Mouse (Mus musculus) liver, adult 2 months (tissue): ENCODE results near the gene Vmn2r56. TPM values are rescaled to one million over a fixed set of nuclear protein-coding genes. Genes with fewer than 3 reads are reported as not detected.

ENCODE experiments used
- DNase-seq: peaks from one replicate; pipeline ENCODE4 v3.0.0-alpha.2; 2011; ENCODE audit warnings: low read depth, low spot score; ENCODE audit errors: extremely low read depth
- H3K27ac ChIP-seq: fragments of 200-500 bp; replicated peaks from 2 replicates; pipeline ENCODE4 v1.5.1; 2012; ENCODE audit warnings: low read depth, mild to moderate bottlenecking, control low read depth, inconsistent platforms, low read length; ENCODE audit not compliant: insufficient read depth
- H3K27me3 ChIP-seq: fragments of 200-500 bp; 2 replicates; pipeline ENCODE4 v1.6.1; 2012; ENCODE audit warnings: mild to moderate bottlenecking, moderate library complexity, low read length, inconsistent platforms; ENCODE audit not compliant: control insufficient read depth, insufficient read depth
- H3K36me3 ChIP-seq: fragments of 200-500 bp; 2 replicates; pipeline ENCODE4 v1.6.1; 2012; ENCODE audit warnings: low read length, inconsistent platforms; ENCODE audit not compliant: control insufficient read depth, insufficient read depth
- H3K4me1 ChIP-seq: fragments of 200-500 bp; 2 replicates; pipeline ENCODE4 v1.6.1; 2011; ENCODE audit warnings: low read length; ENCODE audit not compliant: control insufficient read depth, insufficient read depth
- H3K4me3 ChIP-seq: fragments of 200-500 bp; 2 replicates; pipeline ENCODE4 v1.5.1; 2011; ENCODE audit warnings: low read depth, mild to moderate bottlenecking, control low read depth, low read length, moderate library complexity; ENCODE audit not compliant: insufficient read depth
- H3K79me2 ChIP-seq: fragments of 200-500 bp; 2 replicates; pipeline ENCODE4 v1.6.1; 2012; ENCODE audit warnings: inconsistent platforms, mild to moderate bottlenecking, low read length, moderate library complexity; ENCODE audit not compliant: control insufficient read depth, insufficient read depth
- H3K9ac ChIP-seq: fragments of 200-500 bp; 2 replicates; pipeline ENCODE4 v1.6.1; 2012; ENCODE audit warnings: low read depth, mild to moderate bottlenecking, control low read depth, inconsistent platforms, low read length
- CTCF ChIP-seq: fragments of 200-500 bp; IDR thresholded peaks from 2 replicates; pipeline ENCODE4 v1.5.1; 2011; ENCODE audit warnings: low read depth, low read length, control low read depth
- POLR2A ChIP-seq: fragments of 200-500 bp; IDR thresholded peaks from 2 replicates; pipeline ENCODE4 v1.6.1; 2011; ENCODE audit warnings: low read length, control low read depth; ENCODE audit not compliant: insufficient read depth; ENCODE audit errors: extremely low read depth
- WGBS: fragments of 180-500 bp; shearing (Covaris S2); methylation state at CpG from one replicate; pipeline ENCODE4 v1.1.7; 2018; 5-methylcytosine and 5-hydroxymethylcytosine counted together
- polyA plus RNA-seq: library from polyadenylated mRNA; depleted of rRNA; stranded (reverse); fragments of >200 nt; gene quantifications from 2 replicates; pipeline ENCODE4 v1.2.3, GENCODE M21; 2012; rRNA removed
- total RNA-seq: library from RNA; depleted of rRNA; stranded (reverse); fragments of >200 nt; gene quantifications from 2 replicates; pipeline ENCODE4 v1.2.3, GENCODE M21; 2014; rRNA removed

Vmn2r56 gene
- total RNA-seq = not detected in 2 replicates
- not detected in 2 replicates for polyA plus RNA-seq

GRCm38 (mm10) chr7:12734904-12735303 lies at the start of gene Vmn2r56:
TSS of gene Vmn2r56 (minus strand) at chr7:12735004.
- Histone ChIP-seq H3K4me1 (no peaks in the 10 kb centered on the region), H3K36me3 (no peaks in the 10 kb centered on the region), H3K79me2 (no peaks in the 10 kb centered on the region), H3K27me3 (no peaks in the 10 kb centered on the region), H3K4me3 (no peak within 1 kb of the TSS), H3K9ac (no peak within 1 kb of the TSS), H3K27ac (no peak within 1 kb of the TSS)
- no peak for DNase-seq
- no peak for TF ChIP-seq CTCF
- no peak for TF ChIP-seq POLR2A
- 54% methylated on average over 1 of the region's 1 CpGs for WGBS

- Histone ChIP-seq H3K27me3 (no peaks in the 10 kb centered on the region), H3K27ac (no peak overlapping the region), H3K9ac (peak overlapping the region; percentile 64), H3K79me2 (no peaks in the 10 kb centered on the region), H3K4me1 (peaks cover 3% of the 10 kb centered on the region; the same call in 1 of the 2 replicates), H3K36me3 (no peaks in the 10 kb centered on the region), H3K4me3 (peak overlapping the region; percentile 76)
- peak; percentile 1 for DNase-seq
- 2% methylated on average over 57 of the region's 57 CpGs for WGBS
- TF ChIP-seq POLR2A (no peak), CTCF (no peak)
Observed at GRCm38 (mm10) chr7:12780151-12780830, 45.5 kb upstream of the Vmn2r56 start.

- H3K79me2 ChIP-seq = no peaks in the 10 kb centered on the region
- H3K4me3 ChIP-seq = peak overlapping the region; percentile 76; the same call in 1 of the 2 replicates
- 38% methylated on average over 10 of the region's 10 CpGs for WGBS
- no peak for TF ChIP-seq CTCF
- TF ChIP-seq POLR2A = no peak
- DNase-seq = no peak
- no peaks in the 10 kb centered on the region for H3K36me3 ChIP-seq
- no peaks in the 10 kb centered on the region for H3K27me3 ChIP-seq
- peaks cover 3% of the 10 kb centered on the region; the same call in 1 of the 2 replicates for H3K4me1 ChIP-seq
- no peak overlapping the region for H3K27ac ChIP-seq
- 0 out of 2 replicates have a peak overlapping the region, but pooled peaks have one; percentile 64 for H3K9ac ChIP-seq
Observed at GRCm38 (mm10) chr7:12779782-12780150, 45.0 kb upstream of the Vmn2r56 start.

DNA sequence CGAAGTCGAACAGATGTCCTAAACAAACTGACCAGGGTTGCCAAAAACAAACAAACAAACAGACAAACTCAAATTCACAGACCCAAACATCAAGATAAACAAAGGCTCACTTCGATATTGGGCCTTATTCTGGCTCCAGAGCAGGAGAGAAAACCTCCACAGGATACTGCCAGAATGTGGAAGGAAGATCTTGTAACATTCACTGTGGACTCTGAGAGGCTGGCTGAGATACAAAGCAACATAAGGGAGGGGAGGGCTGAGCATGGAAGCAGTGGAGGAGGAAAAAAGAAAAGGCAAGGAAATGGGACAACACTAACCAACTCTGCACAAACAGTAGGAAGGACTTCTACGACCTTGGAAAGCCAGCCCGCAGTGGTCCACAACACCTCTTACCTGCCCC lies 44.3 kb upstream of the Vmn2r56 start:
- TF ChIP-seq POLR2A = no peak
- no peak for TF ChIP-seq CTCF
- 87% methylated on average over 5 of the region's 5 CpGs for WGBS
- H3K4me1 ChIP-seq = peaks cover 3% of the 10 kb centered on the region; the same call in 1 of the 2 replicates
- no peak overlapping the region for H3K9ac ChIP-seq
- H3K36me3 ChIP-seq = no peaks in the 10 kb centered on the region
- DNase-seq = no peak
- no peaks in the 10 kb centered on the region for H3K27me3 ChIP-seq
- H3K4me3 ChIP-seq = no peak overlapping the region
- H3K79me2 ChIP-seq = no peaks in the 10 kb centered on the region
- no peak overlapping the region for H3K27ac ChIP-seq

DNA sequence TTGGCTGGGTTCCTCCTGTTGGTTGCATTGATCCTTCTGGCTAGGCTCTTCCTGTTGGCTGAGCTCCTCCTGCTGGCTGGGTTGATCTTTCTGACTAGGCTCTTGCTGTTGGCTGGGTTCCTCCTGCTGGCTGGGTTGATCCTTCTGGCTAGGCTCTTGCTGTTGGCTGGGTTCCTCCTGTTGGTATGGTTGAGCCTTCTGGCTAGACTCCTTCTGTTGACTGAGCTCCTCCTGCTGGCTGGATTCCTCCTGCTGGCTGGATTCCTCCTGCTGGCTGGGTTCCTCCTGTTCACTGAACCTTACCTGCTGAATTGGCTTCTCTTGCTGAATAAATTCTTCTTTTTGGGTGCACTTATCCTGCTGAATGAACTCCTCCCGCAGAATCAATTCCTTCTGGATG lies 39.8 kb upstream of the Vmn2r56 start:
- Histone ChIP-seq H3K36me3 (no peaks in the 10 kb centered on the region), H3K79me2 (no peaks in the 10 kb centered on the region), H3K4me1 (no peaks in the 10 kb centered on the region), H3K27ac (no peak overlapping the region), H3K9ac (no peak overlapping the region), H3K4me3 (no peak overlapping the region), H3K27me3 (no peaks in the 10 kb centered on the region)
- TF ChIP-seq POLR2A = no peak
- DNase-seq = peak; percentile 88
- 94% methylated on average over 1 of the region's 1 CpGs for WGBS

GRCm38 (mm10) chr7:12774111-12774510 lies 39.3 kb upstream of the Vmn2r56 start:
- Histone ChIP-seq H3K36me3 (no peaks in the 10 kb centered on the region), H3K9ac (no peak overlapping the region), H3K4me3 (no peak overlapping the region), H3K4me1 (no peaks in the 10 kb centered on the region), H3K27me3 (no peaks in the 10 kb centered on the region), H3K79me2 (no peaks in the 10 kb centered on the region), H3K27ac (no peak overlapping the region)
- DNase-seq = no peak
- 89% methylated on average over 9 of the region's 9 CpGs for WGBS
- TF ChIP-seq CTCF = no peak
- no peak for TF ChIP-seq POLR2A
